Mouse (Mus musculus): ENCODE data around the gene Nap1l2.
A peak's percentile ranks its signal among the peaks of the same experiment; 100 is the strongest.
"Not testable (repeated sequence)": the region's sequence is repeated elsewhere in the genome, so short reads cannot be mapped to it uniquely, and the experiment has no call there.

Gene Nap1l2

GRCm38 (mm10) chrX:103186431-103186786 is at the start of gene Nap1l2:
Gene Nap1l2, minus strand, starts transcription at chrX:103186640.
- no peak for DNase-seq (ENCODE audit: low spot score)

GRCm38 (mm10) chrX:103215251-103215650 is 28.8 kb upstream of the Nap1l2 start:
- DNase-seq (ENCODE audit: low spot score): no peak

GRCm38 (mm10) chrX:103186829-103187228 is 389 bp upstream of the Nap1l2 start:
- DNase-seq (ENCODE audit: low spot score): no peak

- peak; percentile 64 for DNase-seq (ENCODE audit: low spot score)
These were observed 534 bp downstream of the Nap1l2 start for GRCm38 (mm10) chrX:103185781-103186430.

- peak; percentile 54 for DNase-seq (ENCODE audit: low spot score)
These were observed 2.9 kb downstream of the Nap1l2 start for GRCm38 (mm10) chrX:103183536-103183935.

- no peak for DNase-seq (ENCODE audit: low spot score)
These were observed 6.5 kb downstream of the Nap1l2 start for GRCm38 (mm10) chrX:103179771-103180558.

- DNase-seq (ENCODE audit: low spot score): not testable (repeated sequence)
These were observed 21.4 kb downstream of the Nap1l2 start for GRCm38 (mm10) chrX:103164948-103165605.

GRCm38 (mm10) chrX:103156134-103156533 is 30.3 kb downstream of the Nap1l2 start:
- DNase-seq (ENCODE audit: low spot score): no peak

GRCm38 (mm10) chrX:103138549-103138948 is 47.9 kb downstream of the Nap1l2 start:
- no peak for DNase-seq (ENCODE audit: low spot score)

Measured in retina, embryonic 14.5 days (tissue).